Mouse (Mus musculus): ENCODE measurements around the gene Ttc4. TPM values are rescaled to one million over a fixed set of nuclear protein-coding genes. Genes with fewer than 3 reads are reported as not detected.

The Ttc4 gene
- polyA plus RNA-seq, 1 experiment from 2014 or later: 63.7 TPM

GRCm38 (mm10) chr4:106614180-106614797 is 64.5 kb downstream of the Ttc4 start:
- Histone ChIP-seq H3K4me1 (replicated peaks; ENCODE audit: insufficient read depth, low read length) (peaks cover 8% of the 10 kb centered on the region; the same call in 1 of the 2 replicates), H3K4me2 (ENCODE audit: low read length) (no peak overlapping the region), H3K27me3 (ENCODE audit: insufficient read depth, low read length) (no peaks in the 10 kb centered on the region), H3K4me3 (replicated peaks; ENCODE audit: low read depth, low read length) (no peak overlapping the region), H3K9me3 (replicated peaks; ENCODE audit: low read length) (no peaks in the 10 kb centered on the region), H3K27ac (no peak overlapping the region), H3K9ac (ENCODE audit: low read depth, low read length) (no peak overlapping the region), H3K36me3 (ENCODE audit: insufficient read depth, low read length) (no peaks in the 10 kb centered on the region)
- peak; percentile 99 for TF ChIP-seq CTCF (IDR thresholded peaks at IDR 0.05; ENCODE audit: low read depth)
- DNase-seq (ENCODE audit: low spot score) (peak; percentile 87), ATAC-seq (replicated peaks; ENCODE audit: low FRiP score, low read depth) (peak; percentile 65)
- 45% methylated on average over 7 of the region's 7 CpGs for WGBS

GRCm38 (mm10) chr4:106613560-106613959 is 65.2 kb downstream of the Ttc4 start:
- no peak for DNase-seq (ENCODE audit: low spot score)
- WGBS: 72% methylated on average over 3 of the region's 3 CpGs

GRCm38 (mm10) chr4:106613105-106613504 is 65.6 kb downstream of the Ttc4 start:
- 78% methylated on average over 8 of the region's 8 CpGs for WGBS
- Histone ChIP-seq H3K4me2 (ENCODE audit: low read length) (no peak overlapping the region), H3K4me1 (replicated peaks; ENCODE audit: insufficient read depth, low read length) (peaks cover 8% of the 10 kb centered on the region; the same call in 1 of the 2 replicates), H3K36me3 (ENCODE audit: insufficient read depth, low read length) (no peaks in the 10 kb centered on the region), H3K9ac (ENCODE audit: low read depth, low read length) (no peak overlapping the region), H3K27me3 (ENCODE audit: insufficient read depth, low read length) (no peaks in the 10 kb centered on the region), H3K27ac (no peak overlapping the region), H3K4me3 (replicated peaks; ENCODE audit: low read depth, low read length) (no peak overlapping the region), H3K9me3 (replicated peaks; ENCODE audit: low read length) (no peaks in the 10 kb centered on the region)
- ATAC-seq (replicated peaks; ENCODE audit: low FRiP score, low read depth): no peak
- DNase-seq (ENCODE audit: low spot score): no peak
- no peak for TF ChIP-seq CTCF (IDR thresholded peaks at IDR 0.05; ENCODE audit: low read depth)

More at GRCm38 (mm10) chr4:106613560-106613959, 65.2 kb downstream of the Ttc4 start:
- Histone ChIP-seq H3K27me3 (ENCODE audit: insufficient read depth, low read length) (no peaks in the 10 kb centered on the region), H3K27ac (no peak overlapping the region), H3K4me3 (replicated peaks; ENCODE audit: low read depth, low read length) (no peak overlapping the region), H3K9me3 (replicated peaks; ENCODE audit: low read length) (no peaks in the 10 kb centered on the region), H3K9ac (ENCODE audit: low read depth, low read length) (no peak overlapping the region), H3K4me2 (ENCODE audit: low read length) (no peak overlapping the region), H3K4me1 (replicated peaks; ENCODE audit: insufficient read depth, low read length) (peaks cover 8% of the 10 kb centered on the region; the same call in 1 of the 2 replicates), H3K36me3 (ENCODE audit: insufficient read depth, low read length) (no peaks in the 10 kb centered on the region)
- TF ChIP-seq CTCF (IDR thresholded peaks at IDR 0.05; ENCODE audit: low read depth): no peak
- ATAC-seq (replicated peaks; ENCODE audit: low FRiP score, low read depth): no peak

Other genes starting within 250 kb of the Ttc4 start
- gene Pcsk9, start 214.6 kb downstream of the Ttc4 start, polyA plus RNA-seq (2015; fragmentation: Nextera tagmentation; extraction: Ambion mirVana): 5.6 and 6.7 TPM in 2 replicates
- gene Bsnd, start 186.7 kb downstream of the Ttc4 start, polyA plus RNA-seq (2015; fragmentation: Nextera tagmentation; extraction: Ambion mirVana): 40.1 and 40.6 TPM in 2 replicates
- gene Dhcr24, start 117.9 kb downstream of the Ttc4 start, polyA plus RNA-seq (2015; fragmentation: Nextera tagmentation; extraction: Ambion mirVana): 6.3 and 6.5 TPM in 2 replicates
- gene Lexm, start 61.7 kb downstream of the Ttc4 start, polyA plus RNA-seq (2015; fragmentation: Nextera tagmentation; extraction: Ambion mirVana): not detected in 2 replicates
- 5.0 and 5.9 TPM in 2 replicates for gene Ttc22, start 56.5 kb downstream of the Ttc4 start, polyA plus RNA-seq (2015; fragmentation: Nextera tagmentation; extraction: Ambion mirVana)
- gene Pars2, start 27.9 kb downstream of the Ttc4 start, polyA plus RNA-seq (2015; fragmentation: Nextera tagmentation; extraction: Ambion mirVana): 11.8 and 12.8 TPM in 2 replicates
- gene Mroh7, start 52.0 kb upstream of the Ttc4 start, polyA plus RNA-seq (2015; fragmentation: Nextera tagmentation; extraction: Ambion mirVana): 0.58 and 0.91 TPM in 2 replicates
- gene Fam151a, start 54.9 kb upstream of the Ttc4 start, polyA plus RNA-seq (2015; fragmentation: Nextera tagmentation; extraction: Ambion mirVana): 8.8 and 11.4 TPM in 2 replicates
- 1.7 and 1.9 TPM in 2 replicates for gene Acot11, start 126.1 kb upstream of the Ttc4 start, polyA plus RNA-seq (2015; fragmentation: Nextera tagmentation; extraction: Ambion mirVana)
- gene Ssbp3, start 231.8 kb upstream of the Ttc4 start, polyA plus RNA-seq (2015; fragmentation: Nextera tagmentation; extraction: Ambion mirVana): 62.6 and 68.3 TPM in 2 replicates